Mouse (Mus musculus) embryonic facial prominence, embryonic 10.5 days (tissue): ENCODE measurements at regions not wholly inside any gene's neighbourhood (a gene's known extent, or its start where the extent isn't known, plus 50 kb on each side); places are given as distances from the start of the nearest gene placed in this dataset.

Source experiments
- DNase-seq: peaks from one replicate; pipeline ENCODE4 v3.0.0-alpha.2; 2017; ENCODE audit warnings: low spot score
- H3K27ac ChIP-seq: fragments of 300-500 bp; sonication (generic); replicated peaks from 2 replicates; pipeline ENCODE4 v1.5.1; 2016; ENCODE audit warnings: mild to moderate bottlenecking
- H3K27me3 ChIP-seq: fragments of 300-500 bp; sonication (generic); replicated peaks from 2 replicates; pipeline ENCODE4 v1.6.1; 2016; ENCODE audit warnings: low read depth, mild to moderate bottlenecking; ENCODE audit not compliant: poor library complexity, severe bottlenecking
- H3K36me3 ChIP-seq: fragments of 300-500 bp; sonication (generic); replicated peaks from 2 replicates; pipeline ENCODE4 v1.6.1; 2016; ENCODE audit warnings: mild to moderate bottlenecking, moderate library complexity
- H3K4me1 ChIP-seq: fragments of 300-500 bp; sonication (generic); 2 replicates; pipeline ENCODE4 v1.6.1; 2016
- H3K4me3 ChIP-seq: fragments of 300-500 bp; sonication (generic); 2 replicates; pipeline ENCODE4 v1.5.1; 2016; ENCODE audit warnings: mild to moderate bottlenecking, moderate library complexity
- H3K9me3 ChIP-seq: fragments of 300-500 bp; sonication (generic); 2 replicates; pipeline ENCODE4 v1.6.1; 2016; ENCODE audit warnings: mild to moderate bottlenecking
- WGBS: fragments of 180-500 bp; shearing (Covaris S2); methylation state at CpG from one replicate; pipeline ENCODE4 v1.1.7; 2016; 5-methylcytosine and 5-hydroxymethylcytosine counted together

DNA sequence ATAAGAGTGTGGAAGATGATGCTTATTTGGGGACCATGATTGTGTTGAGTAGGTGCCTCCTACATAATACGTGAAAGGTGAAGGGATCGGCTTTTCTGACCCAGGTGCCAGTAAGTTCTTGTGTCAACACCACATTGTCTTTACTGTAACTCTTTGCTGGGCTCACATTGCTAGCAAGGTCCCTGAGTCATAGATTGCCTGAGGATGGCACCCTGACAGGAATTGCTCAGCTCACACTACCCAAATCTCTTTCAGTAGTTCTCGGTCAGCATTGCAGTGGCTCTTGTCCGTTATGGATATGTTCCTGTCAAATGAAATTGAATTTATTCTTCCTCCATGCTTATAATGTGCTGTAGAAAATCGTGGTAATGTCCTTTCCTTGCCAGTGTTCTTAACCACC, 200.8 kb downstream of the Csl start:
- WGBS, result 86% methylated on average over 5 of the region's 5 CpGs
- no peaks in the 10 kb centered on the region for H3K36me3 ChIP-seq
- no peak for DNase-seq
- H3K4me1 ChIP-seq, result peaks cover 24% of the 10 kb centered on the region
- H3K27ac ChIP-seq, result no peak overlapping the region
- H3K27me3 ChIP-seq, result no peaks in the 10 kb centered on the region
- H3K4me3 ChIP-seq, result no peak overlapping the region
- no peaks in the 10 kb centered on the region for H3K9me3 ChIP-seq

DNA sequence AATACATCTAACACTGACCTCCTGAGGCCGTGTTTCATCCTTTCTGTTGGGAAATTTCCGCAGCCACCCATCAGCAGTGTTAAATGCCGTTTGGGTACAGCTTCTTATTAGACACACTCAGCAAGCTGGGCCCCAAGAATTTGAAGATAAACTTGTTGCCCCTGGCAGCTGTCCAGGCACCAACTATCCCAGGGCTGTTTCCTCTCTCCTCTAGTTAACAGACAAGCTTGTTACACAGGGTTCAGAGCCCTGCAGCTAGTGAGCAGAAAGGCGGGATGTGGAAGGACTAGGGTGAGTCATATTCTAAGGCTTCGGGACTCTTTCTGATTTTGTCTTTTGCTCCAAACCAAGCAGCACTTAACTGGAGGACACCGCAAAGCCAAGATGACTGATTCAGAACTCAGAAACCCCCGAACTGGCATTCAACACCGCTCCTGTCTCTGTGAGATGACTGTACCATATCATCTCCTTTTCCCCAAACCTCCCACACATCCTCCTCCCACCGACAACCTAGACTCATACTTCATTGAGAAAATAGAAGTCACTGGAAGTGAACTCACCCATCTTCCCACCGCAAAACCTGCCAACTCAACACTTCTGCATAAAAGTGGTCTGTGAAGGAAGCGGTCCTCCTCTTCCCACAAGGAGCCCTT, 198.2 kb downstream of the Csl start:
- no peak for DNase-seq
- 90% methylated on average over 11 of the region's 11 CpGs for WGBS
- Histone ChIP-seq H3K4me1 (peaks cover 14% of the 10 kb centered on the region), H3K4me3 (no peak overlapping the region), H3K27me3 (no peaks in the 10 kb centered on the region), H3K9me3 (no peaks in the 10 kb centered on the region), H3K27ac (no peak overlapping the region), H3K36me3 (no peaks in the 10 kb centered on the region)

DNA sequence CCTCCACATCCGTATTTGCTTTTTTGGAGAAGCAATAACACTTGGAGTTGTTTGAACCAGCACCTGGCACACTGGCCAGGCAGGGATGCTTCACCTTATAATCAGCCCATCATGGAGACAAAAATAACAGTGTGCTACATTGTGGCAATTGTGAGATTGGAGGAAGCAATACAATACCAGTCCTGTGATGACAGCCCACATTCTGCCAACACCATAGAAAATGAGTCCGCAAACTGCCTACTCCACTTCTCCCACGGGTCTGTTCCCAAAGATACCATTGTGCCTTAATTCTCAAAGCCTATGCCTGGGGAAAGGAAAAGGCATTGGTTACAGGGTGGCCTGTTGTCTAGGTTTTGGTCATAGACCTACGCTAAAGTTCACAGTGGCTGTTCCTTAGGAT, 194.9 kb downstream of the Csl start:
- H3K4me1 ChIP-seq, result peaks cover under 1% of the 10 kb centered on the region
- 83% methylated on average over 4 of the region's 4 CpGs for WGBS
- no peak for DNase-seq

GRCm38 (mm10) chr10:99568424-99568823, 191.0 kb downstream of the Csl start:
- WGBS, result 84% methylated on average over 5 of the region's 5 CpGs
- DNase-seq, result no peak

More for the DNA sequence above, 194.9 kb downstream of the Csl start:
- H3K4me3 ChIP-seq, result no peak overlapping the region
- no peaks in the 10 kb centered on the region for H3K36me3 ChIP-seq
- H3K9me3 ChIP-seq, result no peaks in the 10 kb centered on the region
- no peaks in the 10 kb centered on the region for H3K27me3 ChIP-seq
- no peak overlapping the region for H3K27ac ChIP-seq

DNA sequence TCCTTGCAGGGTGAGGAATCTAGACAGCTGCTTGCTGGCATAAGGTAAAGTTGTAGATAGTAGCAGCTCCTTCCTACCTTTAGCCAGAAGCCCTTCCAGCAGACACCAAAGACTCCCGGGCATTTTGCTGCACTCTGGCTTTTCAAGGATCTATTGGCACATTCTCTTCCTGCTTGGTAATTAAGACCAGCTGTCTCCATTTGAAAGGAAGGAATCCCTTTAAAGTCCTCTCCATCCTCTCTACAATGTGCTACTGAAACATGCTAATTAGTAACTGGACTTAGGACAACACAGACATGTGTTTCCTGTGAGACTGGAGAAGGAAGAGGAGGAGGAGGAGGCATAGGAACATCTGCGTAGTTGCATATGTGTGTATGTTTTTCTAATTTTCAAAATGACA, 189.3 kb downstream of the Csl start:
- H3K27ac ChIP-seq, result no peak overlapping the region
- no peaks in the 10 kb centered on the region for H3K27me3 ChIP-seq
- H3K9me3 ChIP-seq, result no peaks in the 10 kb centered on the region
- WGBS, result 17% methylated on average over 2 of the region's 2 CpGs
- peaks cover 35% of the 10 kb centered on the region for H3K4me1 ChIP-seq
- H3K4me3 ChIP-seq, result no peak overlapping the region
- peak; percentile 43 for DNase-seq
- no peaks in the 10 kb centered on the region for H3K36me3 ChIP-seq

More at GRCm38 (mm10) chr10:99568424-99568823, 191.0 kb downstream of the Csl start:
- H3K9me3 ChIP-seq, result no peaks in the 10 kb centered on the region
- H3K36me3 ChIP-seq, result no peaks in the 10 kb centered on the region
- H3K4me3 ChIP-seq, result no peak overlapping the region
- H3K27me3 ChIP-seq, result no peaks in the 10 kb centered on the region
- peaks cover 27% of the 10 kb centered on the region for H3K4me1 ChIP-seq
- no peak overlapping the region for H3K27ac ChIP-seq

DNA sequence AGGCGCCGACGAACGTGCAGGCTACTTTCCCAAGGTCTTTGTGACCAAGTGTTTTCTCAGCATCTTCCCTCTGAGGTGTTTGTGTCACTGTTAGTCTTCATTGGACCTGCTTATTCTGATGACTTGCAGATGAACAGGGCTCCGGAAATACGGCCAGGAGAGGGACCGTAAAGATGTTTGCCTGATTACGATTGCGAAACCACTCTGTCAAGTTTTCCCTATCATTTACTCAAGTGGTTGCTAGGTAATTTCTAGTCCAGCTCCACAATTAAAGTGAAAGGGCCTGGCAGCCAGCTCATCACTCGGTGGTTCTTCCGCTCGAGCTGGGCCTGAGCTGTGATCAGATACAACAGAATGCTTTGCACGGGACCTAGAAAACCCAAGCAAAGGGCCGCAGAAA, 185.5 kb downstream of the Csl start:
- Histone ChIP-seq H3K4me1 (peaks cover 59% of the 10 kb centered on the region), H3K36me3 (no peaks in the 10 kb centered on the region), H3K27ac (peak overlapping the region; percentile 36; the same call in 1 of the 2 replicates), H3K4me3 (no peak overlapping the region), H3K9me3 (no peaks in the 10 kb centered on the region), H3K27me3 (no peaks in the 10 kb centered on the region)
- WGBS, result 79% methylated on average over 14 of the region's 14 CpGs
- DNase-seq, result no peak

DNA sequence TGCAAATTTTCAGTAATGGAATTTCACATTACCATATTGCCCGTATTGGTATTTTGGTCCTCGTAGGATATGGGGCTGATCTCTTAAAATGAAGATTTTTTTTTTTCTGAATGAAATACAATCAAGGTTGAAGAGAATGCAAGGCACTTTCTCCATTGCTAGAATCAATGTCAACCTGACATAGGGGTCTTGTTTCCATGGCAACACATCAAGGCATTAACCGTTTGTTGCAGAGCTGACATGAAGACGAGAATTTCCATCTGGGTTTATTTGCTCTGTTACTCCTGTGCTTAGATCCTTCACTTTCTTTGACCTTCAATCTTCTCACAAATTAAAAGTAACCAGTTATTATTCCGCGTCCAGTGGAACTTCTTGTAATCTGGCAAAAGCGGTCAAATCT, 184.2 kb downstream of the Csl start:
- no peak for DNase-seq
- WGBS, result 73% methylated on average over 7 of the region's 7 CpGs
- no peak overlapping the region for H3K27ac ChIP-seq
- H3K4me3 ChIP-seq, result no peak overlapping the region
- peaks cover 59% of the 10 kb centered on the region for H3K4me1 ChIP-seq
- H3K27me3 ChIP-seq, result no peaks in the 10 kb centered on the region
- no peaks in the 10 kb centered on the region for H3K9me3 ChIP-seq
- H3K36me3 ChIP-seq, result no peaks in the 10 kb centered on the region

DNA sequence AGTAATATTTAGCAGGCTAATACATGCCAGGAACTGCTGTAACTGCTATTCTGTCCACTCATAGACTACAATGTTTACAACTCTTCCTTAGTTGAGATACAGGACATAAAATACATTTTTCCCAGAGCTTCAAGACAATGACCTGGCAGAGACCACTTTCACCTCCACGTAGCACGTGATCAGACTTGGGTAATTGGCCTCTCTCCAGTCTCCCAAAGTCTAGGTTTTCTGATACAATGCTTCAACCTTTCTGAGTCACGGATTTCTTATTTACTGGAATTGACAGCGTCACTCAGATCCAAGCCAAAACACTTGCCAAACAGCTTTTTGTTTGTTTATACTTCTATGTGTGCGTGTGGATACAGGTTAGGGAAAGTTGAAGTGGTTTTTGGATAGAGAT, 183.2 kb downstream of the Csl start:
- Histone ChIP-seq H3K27me3 (no peaks in the 10 kb centered on the region), H3K4me3 (no peak overlapping the region), H3K36me3 (no peaks in the 10 kb centered on the region), H3K27ac (no peak overlapping the region), H3K4me1 (peaks cover 58% of the 10 kb centered on the region), H3K9me3 (no peaks in the 10 kb centered on the region)
- 76% methylated on average over 5 of the region's 5 CpGs for WGBS
- DNase-seq, result no peak

GRCm38 (mm10) chr10:99577041-99577681, 182.3 kb downstream of the Csl start:
- peak; percentile 66 for DNase-seq
- 0 out of 2 replicates have a peak overlapping the region, but pooled peaks have one; percentile 30 for H3K27ac ChIP-seq
- no peak overlapping the region for H3K4me3 ChIP-seq
- WGBS, result 25% methylated on average over 12 of the region's 12 CpGs
- peaks cover 52% of the 10 kb centered on the region for H3K4me1 ChIP-seq
- H3K27me3 ChIP-seq, result no peaks in the 10 kb centered on the region
- no peaks in the 10 kb centered on the region for H3K9me3 ChIP-seq
- no peaks in the 10 kb centered on the region for H3K36me3 ChIP-seq

DNA sequence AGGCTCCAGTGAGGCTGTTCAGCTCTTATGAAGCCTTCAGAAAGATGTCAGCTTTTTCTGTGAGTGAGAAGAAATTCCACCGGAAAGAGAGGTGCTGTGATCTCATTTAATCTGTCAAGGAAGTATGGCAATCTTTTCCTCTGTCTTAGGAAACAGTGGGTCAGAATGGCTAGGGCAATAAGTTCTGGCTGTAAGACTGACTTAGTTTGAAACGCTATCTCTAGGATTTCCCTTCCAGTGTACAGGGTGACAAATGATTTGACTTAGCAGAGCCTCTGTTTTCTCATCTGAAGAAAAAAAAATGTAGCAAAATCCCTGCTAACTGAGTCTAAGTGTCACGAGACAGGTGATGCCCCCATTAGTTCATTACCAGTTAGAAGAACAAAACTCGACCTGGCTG, 181.1 kb downstream of the Csl start:
- H3K4me3 ChIP-seq, result no peak overlapping the region
- no peaks in the 10 kb centered on the region for H3K9me3 ChIP-seq
- H3K36me3 ChIP-seq, result no peaks in the 10 kb centered on the region
- WGBS, result 63% methylated on average over 4 of the region's 4 CpGs
- DNase-seq, result no peak
- H3K27ac ChIP-seq, result no peak overlapping the region
- peaks cover 49% of the 10 kb centered on the region for H3K4me1 ChIP-seq
- no peaks in the 10 kb centered on the region for H3K27me3 ChIP-seq

GRCm38 (mm10) chr10:99580191-99580590, 179.3 kb downstream of the Csl start:
- Histone ChIP-seq H3K36me3 (no peaks in the 10 kb centered on the region), H3K4me1 (peaks cover 40% of the 10 kb centered on the region), H3K27me3 (no peaks in the 10 kb centered on the region), H3K27ac (peak overlapping the region; percentile 36), H3K9me3 (no peaks in the 10 kb centered on the region), H3K4me3 (no peak overlapping the region)
- 17% methylated on average over 8 of the region's 8 CpGs for whole genome bisulfite sequencing
- peak; percentile 63 for DNase-seq

DNA sequence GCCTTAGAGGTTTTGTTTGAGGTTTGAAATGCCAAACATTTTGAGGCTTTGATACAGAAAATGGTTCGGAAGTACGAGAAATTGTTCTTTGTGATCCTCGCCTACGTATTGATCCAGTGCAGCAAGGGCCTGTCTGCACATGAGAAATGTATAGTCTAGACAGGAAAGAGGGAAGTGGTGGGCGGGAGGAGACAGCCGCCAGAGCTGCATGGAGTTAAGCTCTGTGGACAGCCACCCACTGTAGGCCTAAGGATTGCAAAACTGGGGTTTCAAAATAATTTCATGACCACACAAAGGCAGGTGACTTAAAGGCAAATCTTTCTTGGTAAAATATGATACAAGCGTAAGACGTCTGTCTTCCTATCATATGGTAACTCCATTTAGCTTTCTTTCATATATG, 178.4 kb downstream of the Csl start:
- peaks cover 35% of the 10 kb centered on the region for H3K4me1 ChIP-seq
- no peaks in the 10 kb centered on the region for H3K27me3 ChIP-seq
- no peak for DNase-seq
- no peak overlapping the region for H3K4me3 ChIP-seq
- 79% methylated on average over 8 of the region's 8 CpGs for WGBS
- no peak overlapping the region; the same call in 1 of the 2 replicates for H3K27ac ChIP-seq
- H3K9me3 ChIP-seq, result no peaks in the 10 kb centered on the region
- no peaks in the 10 kb centered on the region for H3K36me3 ChIP-seq

GRCm38 (mm10) chr10:99584855-99585254, 174.6 kb downstream of the Csl start:
- Histone ChIP-seq H3K9me3 (no peaks in the 10 kb centered on the region), H3K27ac (no peak overlapping the region), H3K4me1 (peaks cover 13% of the 10 kb centered on the region), H3K27me3 (no peaks in the 10 kb centered on the region), H3K36me3 (no peaks in the 10 kb centered on the region), H3K4me3 (no peak overlapping the region)
- 84% methylated on average over 2 of the region's 2 CpGs for WGBS
- DNase-seq, result no peak
